Mouse (Mus musculus) hindbrain, embryonic 15.5 days (tissue): Measurements from ENCODE around the gene Hist1h2bl. TPM values are rescaled to one million over a fixed set of nuclear protein-coding genes. Genes with fewer than 3 reads are reported as not detected.
A peak's percentile ranks its signal among the peaks of the same experiment; 100 is the strongest.
"Not testable (repeated sequence)": the region's sequence is repeated elsewhere in the genome, so short reads cannot be mapped to it uniquely, and the experiment has no call there.

Source experiments
- ATAC-seq: fragments of 200-750 bp; cut with Nextera tagmentation; 2 replicates; pipeline ENCODE4 v1.8.0; 2017; ENCODE audit warnings: low read depth, moderate number of reproducible peaks, moderate TSS enrichment; ENCODE audit not compliant: low FRiP score
- H3K27ac ChIP-seq: fragments of 300-500 bp; sonication (generic); replicated peaks from 2 replicates; pipeline ENCODE4 v1.5.1; 2015; ENCODE audit warnings: mild to moderate bottlenecking, inconsistent platforms
- H3K27me3 ChIP-seq: fragments of 300-500 bp; sonication (generic); 2 replicates; pipeline ENCODE4 v1.6.1; 2015; ENCODE audit warnings: control low read depth, inconsistent platforms
- H3K36me3 ChIP-seq: fragments of 300-500 bp; sonication (generic); 2 replicates; pipeline ENCODE4 v1.6.1; 2015; ENCODE audit warnings: control low read depth, inconsistent platforms
- H3K4me1 ChIP-seq: fragments of 300-500 bp; sonication (generic); replicated peaks from 2 replicates; pipeline ENCODE4 v1.6.1; 2015; ENCODE audit warnings: control low read depth, inconsistent platforms
- H3K4me2 ChIP-seq: fragments of 300-500 bp; sonication (generic); 2 replicates; pipeline ENCODE4 v1.6.1; 2015; ENCODE audit warnings: moderate library complexity, mild to moderate bottlenecking, inconsistent platforms
- H3K4me3 ChIP-seq: fragments of 300-500 bp; sonication (generic); 2 replicates; pipeline ENCODE4 v1.5.1; 2015; ENCODE audit warnings: mild to moderate bottlenecking, inconsistent platforms
- H3K9ac ChIP-seq: fragments of 300-500 bp; sonication (generic); 2 replicates; pipeline ENCODE4 v1.6.1; 2015; ENCODE audit warnings: inconsistent platforms
- H3K9me3 ChIP-seq: fragments of 300-500 bp; sonication (generic); 2 replicates; pipeline ENCODE4 v1.6.1; 2016; ENCODE audit warnings: control low read depth, inconsistent platforms
- WGBS: fragments of 180-500 bp; shearing (Covaris S2); methylation state at CpG from one replicate; pipeline ENCODE4 v1.1.7; 2015; 5-methylcytosine and 5-hydroxymethylcytosine counted together
- polyA plus RNA-seq: library from polyadenylated mRNA; unstranded; fragments of >200 nt; fragmentation: Nextera tagmentation; extraction: Ambion mirVana; gene quantifications from 2 replicates; pipeline ENCODE4 v1.2.1, GENCODE M21; 2015

Hist1h2bl gene
- polyA plus RNA-seq, 1 experiment from 2014 or later = not detected

DNA sequence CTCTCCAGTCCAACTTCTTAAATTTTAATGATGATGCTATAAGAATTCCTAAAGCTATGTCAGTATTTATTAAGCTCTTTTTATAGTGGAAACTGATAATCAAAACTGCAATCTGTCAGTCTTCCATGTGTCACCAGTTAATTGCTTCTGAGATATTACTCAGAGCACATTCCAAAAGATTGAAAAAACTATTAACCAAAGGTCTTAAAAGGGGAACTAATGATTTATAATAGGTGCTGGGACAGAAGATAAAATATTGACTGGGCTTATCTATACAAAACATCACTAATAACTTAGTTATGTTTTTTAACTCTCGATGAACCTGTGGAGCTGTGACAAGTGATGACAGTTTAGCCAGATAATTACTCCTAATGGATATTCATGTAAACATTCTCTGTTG lies 29.1 kb upstream of the Hist1h2bl start:
- H3K4me2 ChIP-seq = no peak overlapping the region
- no peaks in the 10 kb centered on the region for H3K27me3 ChIP-seq
- H3K9ac ChIP-seq = no peak overlapping the region
- no peaks in the 10 kb centered on the region for H3K9me3 ChIP-seq
- peaks cover 12% of the 10 kb centered on the region for H3K4me1 ChIP-seq
- no peaks in the 10 kb centered on the region for H3K36me3 ChIP-seq
- H3K4me3 ChIP-seq = no peak overlapping the region
- H3K27ac ChIP-seq = no peak overlapping the region
- 97% methylated on average over 1 of the region's 1 CpGs for whole genome bisulfite sequencing
- ATAC-seq = no peak

DNA sequence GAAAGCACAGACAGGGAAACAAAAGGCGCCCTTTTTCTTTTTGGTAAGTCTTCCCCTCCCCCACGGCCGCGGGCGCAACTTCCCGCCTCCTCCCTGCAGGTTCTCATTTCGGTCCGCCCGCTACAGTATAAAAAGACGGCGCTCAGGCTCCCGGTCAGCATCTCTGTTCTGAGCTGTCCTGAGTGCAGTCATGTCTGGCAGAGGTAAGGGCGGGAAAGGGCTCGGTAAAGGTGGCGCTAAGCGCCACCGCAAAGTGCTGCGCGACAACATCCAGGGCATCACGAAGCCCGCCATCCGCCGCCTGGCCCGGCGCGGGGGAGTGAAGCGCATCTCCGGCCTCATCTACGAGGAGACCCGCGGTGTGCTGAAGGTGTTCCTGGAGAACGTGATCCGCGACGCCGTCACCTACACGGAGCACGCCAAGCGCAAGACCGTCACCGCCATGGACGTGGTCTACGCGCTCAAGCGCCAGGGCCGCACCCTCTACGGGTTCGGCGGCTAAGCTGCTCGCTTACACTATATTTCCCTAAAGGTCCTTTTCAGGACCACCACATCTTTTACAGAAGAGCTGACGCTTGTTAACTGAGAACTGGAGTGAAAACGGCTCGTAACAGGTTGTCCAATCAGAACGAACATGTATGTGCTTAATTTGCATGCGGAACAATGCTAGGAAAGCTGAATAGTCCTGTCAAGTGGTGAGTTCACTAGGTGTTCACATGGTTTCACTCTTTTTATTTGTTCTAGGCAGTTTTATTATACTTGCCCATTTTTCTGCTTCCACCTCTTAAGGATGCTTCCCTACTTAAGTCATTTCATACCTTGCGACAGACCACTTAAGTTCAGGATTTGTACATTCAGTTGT lies 19.2 kb upstream of the Hist1h2bl start, which contains the start of gene Hist1h4j:
Hist1h4j (plus strand) TSS at position 159 of the 862 bp plus-strand sequence.
- ATAC-seq = peak; percentile 91
- peak within 1 kb of the TSS; percentile 73 for H3K4me2 ChIP-seq
- H3K9ac ChIP-seq = peak within 1 kb of the TSS; percentile 54
- peaks cover 19% of the 10 kb centered on the region for H3K4me1 ChIP-seq
- H3K27me3 ChIP-seq, H3K36me3 ChIP-seq, H3K9me3 ChIP-seq: not testable (repeated sequence)
- peak within 1 kb of the TSS; percentile 96 for H3K27ac ChIP-seq
- whole genome bisulfite sequencing = under 1% methylated on average over 52 of the region's 56 CpGs
- H3K4me3 ChIP-seq = peak within 1 kb of the TSS; percentile 56

DNA sequence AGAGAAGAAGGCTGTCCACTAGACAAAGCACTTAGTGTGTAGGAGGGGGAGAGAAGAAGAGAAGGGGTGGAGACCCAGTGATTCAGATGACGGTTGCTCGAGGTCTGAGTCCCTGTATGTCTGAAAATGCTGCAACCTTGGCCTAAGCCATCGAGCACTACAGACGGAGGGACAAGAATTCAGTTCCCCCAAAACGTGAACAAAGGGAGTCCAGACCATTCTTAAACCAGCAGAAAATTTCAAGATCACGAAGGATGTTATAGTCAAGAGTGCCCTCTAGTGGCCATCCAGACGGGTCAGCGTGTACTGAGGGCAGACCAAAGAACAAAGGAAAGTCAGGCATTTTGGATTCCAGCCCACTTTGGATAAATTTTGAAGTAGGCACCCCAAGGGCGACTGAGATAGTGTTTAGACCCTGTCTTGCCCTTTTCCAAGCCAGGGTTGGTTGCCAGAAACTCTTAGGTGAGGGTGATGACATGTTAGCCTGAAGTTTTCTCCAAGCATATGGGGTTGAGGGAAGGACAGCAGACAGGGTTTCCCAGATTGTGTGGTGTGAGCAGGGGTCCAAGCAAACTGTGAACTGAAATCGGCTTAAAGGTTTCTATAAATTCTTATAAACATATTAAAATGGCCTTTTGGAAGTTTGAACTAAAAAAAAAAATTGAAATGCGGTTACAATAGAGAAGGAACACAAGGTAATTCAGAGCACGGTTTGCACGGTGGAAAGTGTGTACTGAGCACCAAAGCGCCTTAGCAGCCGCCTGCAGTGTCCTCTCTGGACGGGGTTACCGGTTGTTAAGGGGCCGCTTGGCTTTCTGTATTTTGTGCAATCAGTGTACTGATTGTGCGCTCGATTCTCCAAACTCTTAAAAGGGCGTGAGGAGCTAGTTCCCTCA lies 18.3 kb upstream of the Hist1h2bl start:
- Histone ChIP-seq H3K4me1 (peaks cover 19% of the 10 kb centered on the region), H3K9me3 (no peaks in the 10 kb centered on the region), H3K4me3 (peak overlapping the region; percentile 56), H3K36me3 (no peaks in the 10 kb centered on the region), H3K4me2 (peak overlapping the region; percentile 73), H3K27me3 (no peaks in the 10 kb centered on the region), H3K27ac (peak overlapping the region; percentile 96), H3K9ac (peak overlapping the region; percentile 54)
- peak; percentile 86 for ATAC-seq
- under 1% methylated on average over 21 of the region's 21 CpGs for WGBS

DNA sequence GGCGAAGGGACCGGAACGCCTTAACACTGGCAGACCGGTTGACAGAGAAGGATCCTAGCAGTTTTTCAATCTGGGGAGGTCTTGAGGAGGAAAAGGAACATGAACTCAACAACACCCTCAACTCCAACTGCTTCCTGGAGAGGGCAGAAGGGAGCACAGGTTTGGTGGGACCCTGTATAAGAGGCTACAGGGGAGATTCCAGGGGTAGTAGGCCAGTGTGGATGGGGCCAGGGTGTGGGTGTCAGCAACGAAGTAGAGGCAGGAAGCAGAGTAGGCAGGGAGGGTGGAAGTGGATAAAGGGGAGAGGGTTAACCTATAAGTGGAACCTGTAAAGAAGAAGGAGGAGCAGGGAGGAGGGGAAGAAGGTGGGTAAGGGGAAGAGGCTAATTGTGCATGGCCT lies 17.5 kb upstream of the Hist1h2bl start:
- H3K4me3 ChIP-seq = no peak overlapping the region
- H3K9me3 ChIP-seq = no peaks in the 10 kb centered on the region
- 61% methylated on average over 5 of the region's 5 CpGs for WGBS
- H3K4me1 ChIP-seq = peaks cover 19% of the 10 kb centered on the region
- H3K27me3 ChIP-seq = no peaks in the 10 kb centered on the region
- peak; percentile 15; the same call in 1 of the 2 replicates for ATAC-seq
- no peak overlapping the region; the same call in 1 of the 2 replicates for H3K4me2 ChIP-seq
- no peaks in the 10 kb centered on the region for H3K36me3 ChIP-seq
- H3K27ac ChIP-seq = peak overlapping the region; percentile 96
- H3K9ac ChIP-seq = no peak overlapping the region

DNA sequence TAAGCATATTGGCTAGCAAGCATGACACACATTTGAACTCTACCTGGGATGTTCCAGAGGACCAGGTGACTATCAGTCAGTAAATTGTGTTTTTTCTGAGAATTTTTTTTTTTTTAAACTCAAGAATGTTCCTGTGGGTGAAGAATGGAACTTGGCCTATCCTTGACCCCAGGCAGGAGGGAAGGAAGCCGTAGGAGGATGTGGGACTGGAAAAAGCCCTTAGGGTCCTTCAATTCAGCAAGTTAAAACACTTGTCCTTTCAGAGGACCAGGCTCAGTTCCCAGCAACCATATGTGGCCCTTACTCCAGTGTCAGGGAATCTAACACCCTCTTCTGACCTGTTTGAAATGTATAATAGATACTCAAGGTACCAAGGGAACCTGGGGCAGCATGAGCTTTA lies 13.6 kb upstream of the Hist1h2bl start:
- H3K4me2 ChIP-seq = no peak overlapping the region
- ATAC-seq = no peak
- H3K4me1 ChIP-seq = peaks cover 6% of the 10 kb centered on the region; the same call in 1 of the 2 replicates
- no peaks in the 10 kb centered on the region for H3K27me3 ChIP-seq
- no peak overlapping the region for H3K9ac ChIP-seq
- H3K36me3 ChIP-seq = no peaks in the 10 kb centered on the region
- H3K4me3 ChIP-seq = no peak overlapping the region
- no peaks in the 10 kb centered on the region for H3K9me3 ChIP-seq
- WGBS = 67% methylated on average over 1 of the region's 1 CpGs
- H3K27ac ChIP-seq = no peak overlapping the region

DNA sequence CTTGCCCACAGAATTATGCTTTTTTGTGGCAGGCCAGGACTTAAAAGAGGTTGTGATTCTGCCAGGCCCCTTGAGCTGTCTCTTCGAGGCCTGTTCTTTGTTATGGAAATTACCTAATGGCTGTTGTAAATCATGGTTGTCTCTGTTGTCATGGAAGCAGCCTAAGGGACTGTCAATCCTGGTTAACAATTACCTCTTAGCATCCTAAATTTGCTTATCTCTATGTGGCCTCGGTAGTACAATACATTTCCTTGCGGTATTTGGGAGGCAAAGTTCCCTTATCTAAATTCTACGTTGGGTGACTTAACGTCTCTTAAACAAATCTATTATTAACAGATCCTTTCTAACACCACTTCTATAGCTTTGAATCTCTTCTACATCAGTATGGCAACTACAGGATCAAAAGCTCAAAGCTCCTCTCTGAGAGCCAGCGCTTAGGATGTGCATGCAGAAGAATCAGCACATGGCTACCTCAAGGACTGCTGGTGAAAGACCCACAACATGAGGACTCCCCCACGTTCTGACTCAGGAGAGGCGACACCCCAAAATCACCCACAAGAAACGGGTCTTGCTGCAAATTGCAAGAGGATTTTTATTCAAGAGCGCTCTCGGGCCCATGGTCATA lies 12.1 kb upstream of the Hist1h2bl start:
- ATAC-seq = no peak
- H3K36me3 ChIP-seq = no peaks in the 10 kb centered on the region
- H3K9me3 ChIP-seq = no peaks in the 10 kb centered on the region
- no peaks in the 10 kb centered on the region for H3K4me1 ChIP-seq
- H3K27ac ChIP-seq = no peak overlapping the region
- no peak overlapping the region for H3K4me2 ChIP-seq
- H3K9ac ChIP-seq = no peak overlapping the region
- no peak overlapping the region for H3K4me3 ChIP-seq
- no peaks in the 10 kb centered on the region for H3K27me3 ChIP-seq
- WGBS = 21% methylated on average over 11 of the region's 11 CpGs

DNA sequence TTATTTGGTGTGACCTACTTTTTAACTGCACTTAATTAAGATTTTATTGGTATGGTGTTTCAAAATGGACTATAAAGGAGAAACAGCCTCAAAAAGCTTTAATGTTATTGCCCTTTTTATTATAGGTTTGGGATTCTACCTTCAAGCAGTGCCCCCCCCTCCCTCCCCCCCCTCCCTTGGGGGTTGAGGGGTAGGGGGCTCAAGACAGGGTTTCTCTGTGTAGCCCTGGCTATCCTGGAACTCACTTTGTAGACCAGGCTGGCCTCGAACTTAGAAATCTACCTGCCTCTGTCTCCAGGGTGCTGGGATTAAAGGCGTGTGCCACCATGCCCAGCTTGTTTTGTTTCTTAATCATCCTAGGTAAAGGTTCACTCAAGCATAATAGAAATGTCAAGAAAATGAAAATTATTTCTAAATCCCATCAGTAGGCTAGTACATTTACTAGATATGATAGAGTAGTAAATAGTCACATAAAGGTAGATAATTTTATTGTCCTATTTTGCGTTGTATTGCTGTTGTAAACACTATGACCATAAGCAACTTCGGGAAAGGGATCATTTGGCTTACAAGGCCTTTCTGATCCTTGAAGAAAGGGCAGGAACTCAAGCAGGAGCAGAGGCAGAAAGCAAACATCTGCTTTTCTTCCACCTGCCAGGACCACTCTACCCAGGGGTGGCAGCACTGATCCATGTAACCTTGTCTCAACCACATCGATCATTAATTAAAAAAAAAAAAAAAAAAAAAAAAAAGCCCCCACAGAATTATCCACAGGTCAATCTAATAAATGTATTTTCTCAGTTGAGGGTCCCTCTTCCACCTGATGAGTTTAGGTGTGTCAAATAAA lies 7.3 kb upstream of the Hist1h2bl start:
- 0 out of 2 replicates have a peak overlapping the region, but pooled peaks have one; percentile 71 for H3K4me2 ChIP-seq
- no peak overlapping the region for H3K27ac ChIP-seq
- H3K4me1 ChIP-seq = peaks cover 21% of the 10 kb centered on the region
- no peaks in the 10 kb centered on the region for H3K36me3 ChIP-seq
- H3K27me3 ChIP-seq = no peaks in the 10 kb centered on the region
- no peak overlapping the region for H3K4me3 ChIP-seq
- H3K9ac ChIP-seq = no peak overlapping the region
- no peaks in the 10 kb centered on the region for H3K9me3 ChIP-seq
- 33% methylated on average over 5 of the region's 5 CpGs for WGBS
- ATAC-seq = no peak

DNA sequence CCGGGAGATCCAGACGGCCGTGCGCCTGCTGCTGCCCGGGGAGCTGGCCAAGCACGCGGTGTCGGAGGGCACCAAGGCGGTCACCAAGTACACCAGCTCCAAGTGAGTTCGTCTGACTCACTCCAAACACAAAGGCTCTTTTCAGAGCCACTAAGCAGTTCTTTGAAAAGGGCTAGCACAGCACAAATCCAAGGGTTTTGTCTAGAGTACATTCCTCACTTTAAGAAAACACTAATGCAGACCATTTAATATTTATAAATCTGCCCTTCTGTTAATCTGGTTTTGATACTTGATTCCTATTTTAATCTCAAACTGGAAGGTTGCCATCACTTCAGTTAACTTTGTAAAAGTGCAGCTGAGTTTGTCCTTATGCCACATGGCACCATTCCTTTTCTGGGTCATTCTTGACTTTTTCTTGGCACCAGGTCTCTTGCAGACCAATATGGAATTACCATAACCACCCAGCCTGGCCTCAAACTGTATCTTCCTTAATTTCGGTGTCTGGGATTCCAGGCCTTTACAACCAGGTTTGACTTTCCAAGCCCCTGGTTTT lies 6.5 kb upstream of the Hist1h2bl start:
- WGBS = 3% methylated on average over 11 of the region's 11 CpGs
- no peak; the same call in 1 of the 2 replicates for ATAC-seq

DNA sequence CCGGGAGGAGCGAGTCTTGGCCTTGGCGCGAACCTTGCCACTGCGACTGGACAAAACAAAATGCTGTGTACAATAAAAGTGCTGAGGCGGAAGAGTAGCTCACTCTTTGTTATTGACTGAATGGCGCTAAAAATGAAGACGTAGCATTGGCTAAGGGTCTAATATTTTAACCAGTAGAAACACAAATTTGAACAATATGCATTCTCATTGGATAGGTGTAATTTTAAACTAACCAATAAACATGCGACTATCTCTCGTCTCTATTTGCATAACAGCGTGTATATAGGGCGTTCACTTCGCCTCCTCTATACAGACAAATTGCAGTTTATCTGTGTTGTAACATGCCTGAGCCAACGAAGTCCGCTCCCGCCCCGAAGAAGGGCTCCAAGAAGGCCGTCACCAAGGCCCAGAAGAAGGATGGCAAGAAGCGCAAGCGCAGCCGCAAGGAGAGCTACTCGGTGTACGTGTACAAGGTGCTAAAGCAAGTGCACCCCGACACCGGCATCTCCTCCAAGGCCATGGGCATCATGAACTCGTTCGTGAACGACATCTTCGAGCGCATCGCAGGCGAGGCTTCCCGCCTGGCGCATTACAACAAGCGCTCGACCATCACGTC lies 5.9 kb upstream of the Hist1h2bl start, which contains the start of gene Hist1h2bm:
Hist1h2bm (plus strand) TSS at position 288 of the 616 bp plus-strand sequence.
- WGBS = under 1% methylated on average over 37 of the region's 37 CpGs
- peak within 1 kb of the TSS; percentile 49 for H3K9ac ChIP-seq
- H3K4me2 ChIP-seq = peak within 1 kb of the TSS; percentile 71
- peak within 1 kb of the TSS; percentile 45 for H3K4me3 ChIP-seq
- H3K36me3 ChIP-seq, H3K27me3 ChIP-seq, H3K9me3 ChIP-seq: not testable (repeated sequence)
- H3K27ac ChIP-seq = peak within 1 kb of the TSS; percentile 85
- peaks cover 28% of the 10 kb centered on the region for H3K4me1 ChIP-seq
- peak; percentile 98 for ATAC-seq

More for the DNA sequence above, 6.5 kb upstream of the Hist1h2bl start:
- Histone ChIP-seq H3K27me3 (no peaks in the 10 kb centered on the region), H3K36me3 (no peaks in the 10 kb centered on the region), H3K9me3 (no peaks in the 10 kb centered on the region), H3K4me1 (peaks cover 25% of the 10 kb centered on the region), H3K4me3 (peak overlapping the region; percentile 45), H3K27ac (peak overlapping the region; percentile 85), H3K4me2 (peak overlapping the region; percentile 71), H3K9ac (peak overlapping the region; percentile 49)

DNA sequence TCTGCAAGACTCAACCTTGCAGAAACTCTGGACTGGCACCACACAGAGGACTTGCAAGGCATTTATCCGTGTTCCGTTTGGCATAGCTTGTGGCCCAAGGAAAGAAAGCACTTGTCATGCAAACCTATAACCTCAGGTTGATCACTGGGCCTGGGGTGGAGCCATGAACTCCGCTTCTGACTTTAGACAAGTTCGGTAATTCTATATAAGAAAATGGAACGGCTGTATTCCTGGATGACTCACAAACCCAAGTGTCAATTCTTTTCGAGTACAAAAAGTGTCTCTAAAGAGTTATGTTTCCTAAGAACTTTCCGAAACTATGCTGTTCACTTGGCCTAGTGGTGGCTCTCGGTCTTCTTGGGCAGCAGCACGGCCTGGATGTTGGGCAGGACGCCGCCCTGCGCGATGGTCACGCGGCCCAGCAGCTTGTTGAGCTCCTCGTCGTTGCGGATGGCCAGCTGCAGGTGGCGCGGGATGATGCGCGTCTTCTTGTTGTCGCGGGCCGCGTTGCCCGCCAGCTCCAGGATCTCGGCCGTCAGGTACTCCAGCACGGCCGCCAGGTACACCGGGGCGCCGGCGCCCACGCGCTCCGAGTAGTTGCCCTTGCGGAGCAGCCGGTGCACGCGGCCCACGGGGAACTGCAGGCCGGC lies 5.3 kb upstream of the Hist1h2bl start:
- ATAC-seq = not testable (repeated sequence)

More for the DNA sequence above, 5.3 kb upstream of the Hist1h2bl start:
- Histone ChIP-seq H3K4me3 (peak overlapping the region; percentile 45), H3K9ac (0 out of 2 replicates have a peak overlapping the region, but pooled peaks have one; percentile 29), H3K4me2 (peak overlapping the region; percentile 71), H3K27ac (peak overlapping the region; percentile 85), H3K4me1 (peaks cover 30% of the 10 kb centered on the region)
- not testable (repeated sequence) for H3K9me3 ChIP-seq, H3K27me3 ChIP-seq, H3K36me3 ChIP-seq
- WGBS = 1% methylated on average over 21 of the region's 44 CpGs
